Mouse (Mus musculus): Measurements from ENCODE around the gene Nampt.

DNA sequence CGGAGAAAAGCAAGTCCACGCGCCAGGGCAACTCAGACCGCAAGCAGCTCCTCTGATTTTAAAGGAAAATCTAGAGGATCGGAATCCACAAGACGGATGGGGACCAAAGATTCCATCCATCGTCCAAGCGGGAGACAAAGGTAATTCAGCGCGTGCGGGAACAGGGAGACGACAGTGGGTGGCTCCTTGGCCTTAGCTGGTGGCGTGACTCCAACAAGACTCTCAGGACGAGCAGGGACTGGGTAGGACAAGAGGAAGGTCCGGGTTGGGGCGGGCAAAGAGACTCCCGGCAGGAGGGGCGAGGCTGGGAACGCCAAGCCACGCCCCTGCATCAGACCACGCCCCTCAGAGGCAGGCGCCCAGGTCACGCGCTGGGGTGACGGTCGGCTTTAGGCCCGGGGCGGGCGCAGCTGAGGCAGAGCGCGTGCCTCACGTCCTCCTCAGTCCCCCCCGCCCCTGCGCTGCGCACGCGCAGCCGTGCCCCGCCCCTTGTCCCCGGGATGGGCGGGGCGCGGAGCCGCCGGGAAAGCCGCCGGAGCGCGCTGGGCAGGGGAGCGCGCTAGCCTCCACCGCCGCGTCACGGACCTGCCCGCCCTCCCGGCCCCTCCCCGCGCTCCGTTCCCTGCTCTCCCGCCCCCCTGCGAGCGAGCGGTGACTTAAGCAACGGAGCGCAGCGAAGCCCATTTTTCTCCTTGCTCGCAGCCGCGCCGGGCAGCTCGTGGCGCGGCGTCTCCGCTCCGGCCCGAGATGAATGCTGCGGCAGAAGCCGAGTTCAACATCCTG lies 669 bp downstream of the Nampt start:
- TF ChIP-seq CTCF (IDR thresholded peaks at IDR 0.05; ENCODE audit: low read depth, low read length), result no peak
- TF ChIP-seq POLR2A (IDR thresholded peaks at IDR 0.05; ENCODE audit: insufficient read depth, low read length), result peak; percentile 82
